Mouse (Mus musculus) embryonic facial prominence, embryonic 10.5 days (tissue): ENCODE results near the gene Gm28044. TPM values are rescaled to one million over a fixed set of nuclear protein-coding genes. Genes with fewer than 3 reads are reported as not detected.
"Not testable (repeated sequence)": the region's sequence is repeated elsewhere in the genome, so short reads cannot be mapped to it uniquely, and the experiment has no call there.

Source experiments
- DNase-seq: peaks from one replicate; pipeline ENCODE4 v3.0.0-alpha.2; 2017; ENCODE audit warnings: low spot score
- H3K27ac ChIP-seq: fragments of 300-500 bp; sonication (generic); replicated peaks from 2 replicates; pipeline ENCODE4 v1.5.1; 2016; ENCODE audit warnings: mild to moderate bottlenecking
- H3K27me3 ChIP-seq: fragments of 300-500 bp; sonication (generic); replicated peaks from 2 replicates; pipeline ENCODE4 v1.6.1; 2016; ENCODE audit warnings: low read depth, mild to moderate bottlenecking; ENCODE audit not compliant: poor library complexity, severe bottlenecking
- H3K36me3 ChIP-seq: fragments of 300-500 bp; sonication (generic); replicated peaks from 2 replicates; pipeline ENCODE4 v1.6.1; 2016; ENCODE audit warnings: mild to moderate bottlenecking, moderate library complexity
- H3K4me1 ChIP-seq: fragments of 300-500 bp; sonication (generic); 2 replicates; pipeline ENCODE4 v1.6.1; 2016
- H3K4me3 ChIP-seq: fragments of 300-500 bp; sonication (generic); 2 replicates; pipeline ENCODE4 v1.5.1; 2016; ENCODE audit warnings: mild to moderate bottlenecking, moderate library complexity
- H3K9me3 ChIP-seq: fragments of 300-500 bp; sonication (generic); 2 replicates; pipeline ENCODE4 v1.6.1; 2016; ENCODE audit warnings: mild to moderate bottlenecking
- WGBS: fragments of 180-500 bp; shearing (Covaris S2); methylation state at CpG from one replicate; pipeline ENCODE4 v1.1.7; 2016; 5-methylcytosine and 5-hydroxymethylcytosine counted together
- polyA plus RNA-seq: library from polyadenylated mRNA; unstranded; fragments of >200 nt; fragmentation: Nextera tagmentation; extraction: Ambion mirVana; gene quantifications from 2 replicates; pipeline ENCODE4 v1.2.1, GENCODE M21; 2016

Gene Gm28044
- polyA plus RNA-seq, 1 experiment from 2014 or later, result not detected

- not testable (repeated sequence) for H3K9me3 ChIP-seq, H3K27me3 ChIP-seq, DNase-seq, H3K4me1 ChIP-seq, H3K27ac ChIP-seq, H3K36me3 ChIP-seq
- 49% methylated on average over 9 of the region's 9 CpGs for WGBS
- peak overlapping the region; percentile 80 for H3K4me3 ChIP-seq
Measured at GRCm38 (mm10) chr13:67269383-67270065, 90.8 kb downstream of the Gm28044 start.

DNA sequence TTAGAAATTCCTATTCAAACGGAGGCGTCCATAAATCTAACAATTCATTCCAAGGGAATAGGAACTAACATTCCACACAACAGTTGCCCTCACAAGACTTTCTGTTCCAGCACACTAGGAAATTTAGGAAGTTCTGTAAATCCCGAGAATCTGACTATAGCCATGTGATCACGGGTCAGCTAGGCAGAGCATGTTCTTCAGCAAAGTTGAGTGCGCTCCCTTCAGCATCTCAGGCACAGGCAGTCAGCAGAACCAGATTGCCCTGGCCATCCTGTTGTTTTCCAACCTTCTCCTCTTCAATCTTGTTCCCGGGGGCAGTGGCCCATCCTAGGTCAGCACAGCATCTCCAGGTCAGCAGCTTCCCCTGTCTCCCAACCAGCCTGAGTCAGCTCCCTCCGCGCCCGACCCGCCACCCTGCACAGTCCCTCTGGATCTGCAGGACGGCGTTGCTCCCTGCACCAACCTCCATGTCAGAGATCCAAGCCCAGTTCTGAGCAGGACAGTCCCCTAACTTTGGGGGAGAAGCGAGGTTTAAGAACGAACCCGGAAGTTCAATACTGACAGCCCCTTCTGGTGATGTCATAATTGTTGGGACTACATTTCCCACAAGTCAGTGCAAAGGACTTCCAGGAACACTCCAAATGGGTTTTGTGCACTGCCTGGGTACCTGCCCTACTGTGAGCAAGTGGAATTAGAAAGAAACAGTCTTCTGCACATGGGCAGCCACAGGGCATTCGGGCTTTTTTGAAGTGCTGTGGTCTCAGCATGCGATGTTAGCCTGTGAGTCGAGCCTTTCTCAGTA is 91.6 kb downstream of the Gm28044 start:
- Histone ChIP-seq H3K4me3 (peak overlapping the region; percentile 80), H3K27me3 (no peaks in the 10 kb centered on the region), H3K9me3 (peaks cover 8% of the 10 kb centered on the region; the same call in 1 of the 2 replicates), H3K27ac (peak overlapping the region; percentile 78), H3K36me3 (0 out of 2 replicates have a peak, but pooled peaks cover 3% of the 10 kb centered on the region), H3K4me1 (no peaks in the 10 kb centered on the region; the same call in 1 of the 2 replicates)
- peak; percentile 55 for DNase-seq
- 9% methylated on average over 18 of the region's 18 CpGs for WGBS

Other genes starting within 250 kb of the Gm28044 start
- gene Rslcan18, start 244.3 kb downstream of the Gm28044 start, polyA plus RNA-seq, result 0.23 and 0.29 TPM in 2 replicates
- gene Zfp759, start 238.9 kb downstream of the Gm28044 start, polyA plus RNA-seq, result 1.7 and 2.6 TPM in 2 replicates
- gene Rsl1, start 187.4 kb downstream of the Gm28044 start, polyA plus RNA-seq, result 7.4 and 7.5 TPM in 2 replicates
- gene Zfp455, start 166.0 kb downstream of the Gm28044 start, polyA plus RNA-seq, result 1.1 and 1.3 TPM in 2 replicates
- gene Zfp458, start 82.1 kb downstream of the Gm28044 start, polyA plus RNA-seq, result 1.2 and 1.6 TPM in 2 replicates
- 0.32 and 0.62 TPM in 2 replicates for gene Zfp457, start 54.1 kb downstream of the Gm28044 start, polyA plus RNA-seq
- gene Zfp595, start 28.0 kb downstream of the Gm28044 start, polyA plus RNA-seq, result 1.5 and 1.8 TPM in 2 replicates
- gene Zfp953, start 69 bp upstream of the Gm28044 start, polyA plus RNA-seq, result 0.79 and 0.92 TPM in 2 replicates
- gene Gm28041, start 15.2 kb upstream of the Gm28044 start, polyA plus RNA-seq, result not detected in 2 replicates
- 0.64 and 1.4 TPM in 2 replicates for gene Zfp456, start 15.3 kb upstream of the Gm28044 start, polyA plus RNA-seq
- gene Zfp429, start 39.3 kb upstream of the Gm28044 start, polyA plus RNA-seq, result 4.2 and 4.5 TPM in 2 replicates
- 1.5 and 1.6 TPM in 2 replicates for gene Zfp459, start 60.9 kb upstream of the Gm28044 start, polyA plus RNA-seq
- gene Zfp874a, start 91.1 kb upstream of the Gm28044 start, polyA plus RNA-seq, result 8.7 and 11.7 TPM in 2 replicates
- gene Zfp874b, start 123.7 kb upstream of the Gm28044 start, polyA plus RNA-seq, result 2.0 and 2.8 TPM in 2 replicates
- 15.3 and 17.1 TPM in 2 replicates for gene Zfp58, start 140.0 kb upstream of the Gm28044 start, polyA plus RNA-seq
- gene Gm26965, start 165.6 kb upstream of the Gm28044 start, polyA plus RNA-seq, result not detected in 2 replicates
- 23.5 and 23.9 TPM in 2 replicates for gene Zfp87, start 165.6 kb upstream of the Gm28044 start, polyA plus RNA-seq
- gene Zfp748, start 193.3 kb upstream of the Gm28044 start, polyA plus RNA-seq, result 15.7 and 15.8 TPM in 2 replicates
- 3.5 and 4.1 TPM in 2 replicates for gene Zfp729b, start 249.2 kb upstream of the Gm28044 start, polyA plus RNA-seq